ENCODE assay signal across 7 mouse cellular contexts in the genomic region with DNA sequence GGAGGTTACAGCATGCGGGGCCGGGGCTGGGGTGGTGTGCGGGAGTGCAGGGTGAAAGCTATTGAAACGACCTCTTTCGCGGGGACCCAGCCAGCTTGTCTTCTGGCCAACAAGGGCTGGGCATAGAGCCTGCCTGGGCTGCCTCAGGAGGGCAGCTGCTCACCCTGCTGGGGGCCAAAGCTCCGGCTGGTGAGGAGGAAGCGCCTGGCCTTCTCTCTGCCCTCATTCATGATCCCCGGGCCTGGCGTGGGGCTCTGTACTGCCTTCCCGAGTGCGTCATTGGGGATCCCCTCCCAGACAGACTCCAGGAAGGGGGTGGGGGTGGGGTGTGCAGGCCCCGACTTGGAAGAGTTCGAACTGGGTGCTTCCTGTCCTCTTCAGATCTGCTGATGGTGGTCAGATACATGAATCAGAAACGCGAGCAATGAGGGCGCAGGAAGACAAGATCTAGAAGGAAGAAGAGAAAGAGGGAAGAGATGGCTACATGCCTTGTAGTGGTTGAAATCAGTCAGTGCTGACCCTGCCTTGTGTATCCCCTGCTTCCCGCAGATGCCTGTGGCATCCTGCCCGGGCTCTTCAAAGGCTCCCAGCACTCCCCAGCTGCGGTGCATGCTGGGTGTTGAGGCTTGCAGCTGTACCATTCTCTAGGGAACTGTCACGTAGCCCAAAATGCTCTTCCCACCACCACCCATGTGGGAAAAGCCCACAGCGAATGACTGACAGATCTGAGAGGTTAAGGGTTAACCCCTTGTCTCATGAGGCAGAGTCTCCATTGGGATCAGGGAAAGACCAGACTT. TPM values are rescaled to one million over a fixed set of nuclear protein-coding genes. Genes with fewer than 3 reads are reported as not detected.
DNase-seq lines count a peak whose midpoint lies in the region; ATAC-seq lines count a peak whose summit lies in the region.

No protein-coding gene starts in this region.

- H3K36me3 ChIP-seq in liver, embryonic 11.5 days (ENCODE audit: control insufficient read depth, insufficient read depth, low read length): no peaks in the 10 kb centered on the region
- no peaks in the 10 kb centered on the region for H3K36me3 ChIP-seq in heart, embryonic 12.5 days
- H3K36me3 ChIP-seq in limb, embryonic 15.5 days: no peaks in the 10 kb centered on the region

- peak overlapping the region; percentile 9; the same call in 1 of the 2 replicates for H3K4me2 ChIP-seq in liver, embryonic 11.5 days
- peak overlapping the region; percentile 45 for H3K4me2 ChIP-seq in heart, embryonic 12.5 days
- H3K4me2 ChIP-seq in limb, embryonic 15.5 days: peak overlapping the region; percentile 22; the same call in 1 of the 2 replicates

- no peak overlapping the region for H3K9ac ChIP-seq in liver, embryonic 11.5 days (ENCODE audit: low read depth, low read length)
- no peak overlapping the region for H3K9ac ChIP-seq in heart, embryonic 12.5 days
- H3K9ac ChIP-seq in limb, embryonic 15.5 days: no peak overlapping the region

- H3K9me3 ChIP-seq in liver, embryonic 11.5 days (ENCODE audit: control insufficient read depth, low read length): no peaks in the 10 kb centered on the region
- H3K9me3 ChIP-seq in heart, embryonic 12.5 days (replicated peaks): no peaks in the 10 kb centered on the region
- no peaks in the 10 kb centered on the region for H3K9me3 ChIP-seq in limb, embryonic 15.5 days

- H3K4me3 ChIP-seq in liver, embryonic 11.5 days (ENCODE audit: low read depth, low read length): no peak overlapping the region
- H3K4me3 ChIP-seq in heart, embryonic 12.5 days: no peak overlapping the region
- H3K4me3 ChIP-seq in limb, embryonic 15.5 days: no peak overlapping the region

- H3K27ac ChIP-seq in liver, embryonic 11.5 days (ENCODE audit: low read depth, low read length): no peak overlapping the region
- no peak overlapping the region for H3K27ac ChIP-seq in heart, embryonic 12.5 days (ENCODE audit: poor library complexity, severe bottlenecking)
- H3K27ac ChIP-seq in limb, embryonic 15.5 days: no peak overlapping the region

- no peak for DNase-seq in liver, embryonic 11.5 days (ENCODE audit: low spot score)
- DNase-seq in liver: no peak
- DNase-seq in cerebellum, postnatal 10 days: peak; percentile 96
- DNase-seq in testis, postnatal 10 days (ENCODE audit: low spot score): no peak
- no peak for DNase-seq in urinary bladder, adult 18-20 months (ENCODE audit: low spot score in 2 of 2)

- WGBS in liver, embryonic 11.5 days: 16% methylated on average over 22 of the region's 22 CpGs
- WGBS in heart, embryonic 12.5 days: 10% methylated on average over 22 of the region's 22 CpGs
- 21% methylated on average over 22 of the region's 22 CpGs for WGBS in limb, embryonic 15.5 days

- ATAC-seq in liver, embryonic 11.5 days (replicated peaks; ENCODE audit: low FRiP score): no peak
- ATAC-seq in heart, embryonic 12.5 days (ENCODE audit: insufficient number of reproducible peaks, low FRiP score): peak; percentile 29; the same call in 1 of the 2 replicates
- ATAC-seq in limb, embryonic 15.5 days (ENCODE audit: insufficient number of reproducible peaks, low FRiP score, low TSS enrichment, low read depth): peak; percentile 41; the same call in 1 of the 2 replicates

- H3K4me1 ChIP-seq in liver, embryonic 11.5 days (replicated peaks; ENCODE audit: control insufficient read depth, insufficient read depth, low read length): no peaks in the 10 kb centered on the region
- H3K4me1 ChIP-seq in heart, embryonic 12.5 days (replicated peaks): peaks cover 10% of the 10 kb centered on the region
- H3K4me1 ChIP-seq in limb, embryonic 15.5 days: peaks cover 8% of the 10 kb centered on the region

- H3K27me3 ChIP-seq in liver, embryonic 11.5 days (replicated peaks; ENCODE audit: control insufficient read depth, insufficient read depth, low read length): 0 out of 2 replicates have a peak, but pooled peaks cover 6% of the 10 kb centered on the region
- peaks cover 33% of the 10 kb centered on the region for H3K27me3 ChIP-seq in heart, embryonic 12.5 days (replicated peaks)
- H3K27me3 ChIP-seq in limb, embryonic 15.5 days: 0 out of 2 replicates have a peak, but pooled peaks cover 4% of the 10 kb centered on the region

RNA-seq across cellular contexts. Expression of gene Calb2, which starts 9.5 kb away (rescaled TPM):
- 0.25 and 0.49 TPM in 2 replicates for polyA plus RNA-seq in liver, embryonic 11.5 days (2014; fragmentation: Nextera tagmentation; extraction: Ambion mirVana)
- polyA plus RNA-seq in heart, embryonic 12.5 days (2016; fragmentation: Nextera tagmentation; extraction: Ambion mirVana): 1.7 and 1.8 TPM in 2 replicates
- polyA plus RNA-seq in limb, embryonic 15.5 days (2015; fragmentation: Nextera tagmentation; extraction: Ambion mirVana): 2.8 and 3.0 TPM in 2 replicates

RNA-seq across cellular contexts. Expression of gene Cmtr2, which starts 37.9 kb away (rescaled TPM):
- polyA plus RNA-seq in liver, embryonic 11.5 days (2014; fragmentation: Nextera tagmentation; extraction: Ambion mirVana): 8.2 and 9.9 TPM in 2 replicates
- polyA plus RNA-seq in heart, embryonic 12.5 days (2016; fragmentation: Nextera tagmentation; extraction: Ambion mirVana): 6.4 and 6.7 TPM in 2 replicates
- 7.2 and 8.5 TPM in 2 replicates for polyA plus RNA-seq in limb, embryonic 15.5 days (2015; fragmentation: Nextera tagmentation; extraction: Ambion mirVana)

Comparison
In these comparisons a context has a peak if more than half of its experiments do, and no peak if none do; other contexts are left out.
1. DNase-seq: peak in cerebellum, postnatal 10 days (2 of 2); none in liver, embryonic 11.5 days (single experiment), liver (single experiment), testis, postnatal 10 days (single experiment) and urinary bladder, adult 18-20 months (0 of 2).
2. Peak in every context shown above with its lines, with median percentiles within 50 percentile points of each other: H3K4me2 ChIP-seq.